Mouse (Mus musculus) liver, embryonic 14.5 days (tissue): ENCODE data around the gene Ankrd37.

Source experiments
- CTCF ChIP-seq: IDR thresholded peaks from 2 replicates; pipeline ENCODE4 v1.5.1; 2016; ENCODE audit warnings: antibody characterized with exemption, low read depth, control low read depth
- EP300 ChIP-seq: IDR thresholded peaks from 2 replicates; pipeline ENCODE4 v1.6.1; 2016; ENCODE audit warnings: antibody characterized with exemption, low read depth

DNA sequence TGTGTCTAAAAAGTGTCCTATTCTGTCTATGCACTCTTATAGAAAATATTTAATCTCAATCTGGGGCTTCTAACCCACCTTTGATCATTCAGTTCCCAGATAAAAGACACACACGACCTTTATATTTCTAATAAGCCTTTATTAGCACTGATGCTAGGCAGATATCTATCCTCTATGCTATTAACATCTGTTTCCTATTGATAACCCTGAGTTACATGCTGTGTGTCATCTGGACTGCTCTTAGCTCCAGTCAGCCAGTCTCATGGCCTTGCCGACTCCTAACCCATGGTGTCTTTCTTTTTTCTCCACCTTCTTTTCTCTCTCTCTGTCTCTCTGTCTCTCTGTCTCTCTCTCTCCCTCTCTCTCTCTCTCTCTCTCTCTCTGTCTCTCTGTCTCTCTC is 17.3 kb downstream of the Ankrd37 start:
- TF ChIP-seq CTCF (no peak), EP300 (no peak)
